Mouse (Mus musculus): ENCODE measurements around the gene Pon1. TPM values are rescaled to one million over a fixed set of nuclear protein-coding genes. Genes with fewer than 3 reads are reported as not detected.

Gene Pon1
- polyA plus RNA-seq, 1 experiment from 2014 or later, result 0.08 TPM

- H3K36me3 ChIP-seq (ENCODE audit: control insufficient read depth, insufficient read depth, low read length), result no peaks in the 10 kb centered on the region
- H3K27ac ChIP-seq (ENCODE audit: low read depth, low read length), result no peak overlapping the region
- no peak overlapping the region for H3K4me3 ChIP-seq (ENCODE audit: low read depth, low read length)
- no peak overlapping the region for H3K9ac ChIP-seq (ENCODE audit: low read length)
- H3K27me3 ChIP-seq (ENCODE audit: control insufficient read depth, insufficient read depth, low read length), result no peaks in the 10 kb centered on the region
- no peaks in the 10 kb centered on the region for H3K9me3 ChIP-seq (ENCODE audit: control insufficient read depth, low read length)
- H3K4me2 ChIP-seq, result no peak overlapping the region
- ATAC-seq (ENCODE audit: low FRiP score), result no peak
- peaks cover 7% of the 10 kb centered on the region; the same call in 1 of the 2 replicates for H3K4me1 ChIP-seq (ENCODE audit: control insufficient read depth, insufficient read depth, low read length)
- WGBS, result 81% methylated on average over 1 of the region's 1 CpGs
- DNase-seq (ENCODE audit: low spot score, missing footprints), result no peak
These were observed 38.3 kb downstream of the Pon1 start for GRCm38 (mm10) chr6:5155313-5155927.

DNA sequence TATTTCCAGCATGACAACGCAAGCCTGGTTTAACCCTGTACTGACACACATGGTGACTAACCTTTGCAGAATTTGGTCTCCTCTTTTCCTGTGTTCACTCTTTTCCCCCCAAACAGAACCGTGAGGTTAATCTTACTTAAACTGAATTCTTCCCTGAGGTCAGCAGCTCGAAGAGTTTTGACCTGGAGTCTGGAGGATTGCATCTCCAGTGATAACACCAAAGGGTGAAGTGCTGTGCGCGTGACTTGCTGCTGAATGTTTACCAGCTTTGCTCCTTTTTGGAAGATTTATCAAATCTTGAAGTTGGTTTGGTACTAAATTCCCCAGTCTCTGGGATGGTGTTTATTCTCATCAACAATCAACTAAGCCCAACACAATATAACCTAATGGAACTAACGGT is 39.0 kb downstream of the Pon1 start:
- no peak for DNase-seq (ENCODE audit: low spot score, missing footprints)
- WGBS, result 91% methylated on average over 6 of the region's 6 CpGs

GRCm38 (mm10) chr6:5152185-5152584 is 41.6 kb downstream of the Pon1 start:
- H3K4me3 ChIP-seq (ENCODE audit: low read depth, low read length), result no peak overlapping the region
- WGBS, result 88% methylated on average over 2 of the region's 2 CpGs
- H3K4me2 ChIP-seq, result no peak overlapping the region
- no peaks in the 10 kb centered on the region for H3K36me3 ChIP-seq (ENCODE audit: control insufficient read depth, insufficient read depth, low read length)
- no peak for DNase-seq (ENCODE audit: low spot score, missing footprints)
- H3K27ac ChIP-seq (ENCODE audit: low read depth, low read length), result no peak overlapping the region
- H3K27me3 ChIP-seq (ENCODE audit: control insufficient read depth, insufficient read depth, low read length), result no peaks in the 10 kb centered on the region
- ATAC-seq (ENCODE audit: low FRiP score), result no peak
- no peak overlapping the region for H3K9ac ChIP-seq (ENCODE audit: low read length)
- H3K9me3 ChIP-seq (ENCODE audit: control insufficient read depth, low read length), result no peaks in the 10 kb centered on the region
- peaks cover 7% of the 10 kb centered on the region; the same call in 1 of the 2 replicates for H3K4me1 ChIP-seq (ENCODE audit: control insufficient read depth, insufficient read depth, low read length)

More for the DNA sequence above, 39.0 kb downstream of the Pon1 start:
- Histone ChIP-seq H3K36me3 (ENCODE audit: control insufficient read depth, insufficient read depth, low read length) (no peaks in the 10 kb centered on the region), H3K27me3 (ENCODE audit: control insufficient read depth, insufficient read depth, low read length) (no peaks in the 10 kb centered on the region), H3K9me3 (ENCODE audit: control insufficient read depth, low read length) (no peaks in the 10 kb centered on the region), H3K4me3 (ENCODE audit: low read depth, low read length) (no peak overlapping the region), H3K9ac (ENCODE audit: low read length) (no peak overlapping the region), H3K4me1 (ENCODE audit: control insufficient read depth, insufficient read depth, low read length) (peaks cover 7% of the 10 kb centered on the region; the same call in 1 of the 2 replicates), H3K4me2 (no peak overlapping the region), H3K27ac (ENCODE audit: low read depth, low read length) (no peak overlapping the region)
- no peak for ATAC-seq (ENCODE audit: low FRiP score)

DNA sequence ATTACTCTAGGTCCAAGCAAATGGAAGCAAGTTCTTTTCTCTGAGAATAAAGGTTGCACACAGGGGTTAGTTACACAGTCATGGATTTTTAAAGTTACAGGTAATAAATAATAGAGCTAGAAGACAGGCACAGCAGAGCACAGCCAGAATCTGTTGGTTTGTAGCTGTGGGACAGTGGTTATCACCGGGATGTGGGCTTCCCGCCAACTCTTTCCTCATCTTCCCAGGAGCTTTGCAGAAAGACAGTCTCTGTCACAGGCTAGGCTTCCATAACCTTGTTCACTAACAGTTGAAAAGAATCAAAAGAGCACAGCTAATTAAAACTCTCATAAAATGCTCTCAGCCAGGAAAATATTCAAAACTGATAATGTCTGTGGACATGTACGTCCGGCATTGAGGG is 42.6 kb downstream of the Pon1 start:
- H3K4me3 ChIP-seq (ENCODE audit: low read depth, low read length), result no peak overlapping the region
- no peak for DNase-seq (ENCODE audit: low spot score, missing footprints)

DNA sequence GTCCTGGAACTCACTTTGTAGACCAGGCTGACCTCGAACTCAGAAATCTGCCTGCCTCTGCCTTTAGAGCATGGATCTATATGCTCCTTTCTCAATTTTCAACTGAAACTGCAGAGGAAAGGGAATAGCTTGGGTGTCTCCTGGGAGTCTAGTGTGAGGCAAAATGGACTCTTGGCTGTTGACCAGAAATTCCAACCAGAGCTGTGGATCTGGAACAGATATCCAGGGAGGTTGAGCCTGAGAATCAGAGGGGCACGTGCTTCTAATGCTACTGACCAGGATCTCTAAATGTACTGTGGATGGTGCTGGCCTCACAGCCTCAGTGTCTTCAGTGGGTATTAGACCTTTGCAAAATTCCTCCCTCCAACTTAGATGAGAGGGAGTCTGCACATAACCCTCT is 43.8 kb downstream of the Pon1 start:
- Histone ChIP-seq H3K4me2 (no peak overlapping the region), H3K4me1 (ENCODE audit: control insufficient read depth, insufficient read depth, low read length) (peaks cover 7% of the 10 kb centered on the region; the same call in 1 of the 2 replicates), H3K27me3 (ENCODE audit: control insufficient read depth, insufficient read depth, low read length) (no peaks in the 10 kb centered on the region), H3K36me3 (ENCODE audit: control insufficient read depth, insufficient read depth, low read length) (no peaks in the 10 kb centered on the region), H3K4me3 (ENCODE audit: low read depth, low read length) (no peak overlapping the region), H3K9me3 (ENCODE audit: control insufficient read depth, low read length) (no peaks in the 10 kb centered on the region), H3K27ac (ENCODE audit: low read depth, low read length) (no peak overlapping the region), H3K9ac (ENCODE audit: low read length) (no peak overlapping the region)
- no peak for DNase-seq (ENCODE audit: low spot score, missing footprints)
- no peak for ATAC-seq (ENCODE audit: low FRiP score)
- WGBS, result 89% methylated on average over 2 of the region's 2 CpGs

More for the DNA sequence above, 42.6 kb downstream of the Pon1 start:
- ATAC-seq (ENCODE audit: low FRiP score), result no peak
- Histone ChIP-seq H3K4me1 (ENCODE audit: control insufficient read depth, insufficient read depth, low read length) (peaks cover 7% of the 10 kb centered on the region; the same call in 1 of the 2 replicates), H3K4me2 (no peak overlapping the region), H3K27ac (ENCODE audit: low read depth, low read length) (no peak overlapping the region), H3K36me3 (ENCODE audit: control insufficient read depth, insufficient read depth, low read length) (no peaks in the 10 kb centered on the region), H3K9me3 (ENCODE audit: control insufficient read depth, low read length) (no peaks in the 10 kb centered on the region), H3K9ac (ENCODE audit: low read length) (no peak overlapping the region), H3K27me3 (ENCODE audit: control insufficient read depth, insufficient read depth, low read length) (no peaks in the 10 kb centered on the region)
- WGBS, result 69% methylated on average over 4 of the region's 4 CpGs

DNA sequence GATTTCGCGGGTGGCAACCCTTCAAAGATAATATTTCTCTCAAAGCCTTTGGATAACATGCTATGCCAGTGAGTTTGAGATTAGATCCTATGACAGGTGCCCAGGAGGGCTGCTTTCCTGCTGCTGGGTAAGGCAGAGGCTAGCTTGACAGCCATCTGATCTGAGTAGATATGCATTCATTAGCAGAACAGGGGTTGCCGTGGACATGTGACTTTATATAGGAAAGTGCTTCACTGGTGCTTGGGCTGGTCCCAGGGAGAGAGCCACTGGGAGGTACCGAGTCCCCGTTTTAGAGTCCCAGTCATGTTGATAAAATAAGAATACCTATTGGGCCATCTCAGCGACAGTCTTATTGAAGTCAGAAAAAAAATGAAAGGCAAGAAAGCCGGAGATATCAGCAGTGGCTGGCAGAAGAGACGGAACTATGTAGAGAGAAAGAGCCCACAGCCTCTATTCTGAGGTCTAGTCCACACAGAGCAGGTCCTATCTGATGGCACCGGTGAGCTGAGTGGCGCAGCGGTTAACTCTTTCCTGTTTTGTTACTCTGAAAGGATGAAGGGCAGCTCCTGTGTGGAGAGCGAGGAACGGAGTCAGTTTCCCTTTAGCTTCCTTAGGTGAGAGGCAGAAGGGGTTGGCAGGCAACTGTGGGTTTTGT is 46.1 kb downstream of the Pon1 start:
- WGBS, result 88% methylated on average over 13 of the region's 13 CpGs
- H3K27ac ChIP-seq (ENCODE audit: low read depth, low read length), result no peak overlapping the region
- no peaks in the 10 kb centered on the region for H3K9me3 ChIP-seq (ENCODE audit: control insufficient read depth, low read length)
- H3K36me3 ChIP-seq (ENCODE audit: control insufficient read depth, insufficient read depth, low read length), result no peaks in the 10 kb centered on the region
- peaks cover 7% of the 10 kb centered on the region; the same call in 1 of the 2 replicates for H3K4me1 ChIP-seq (ENCODE audit: control insufficient read depth, insufficient read depth, low read length)
- DNase-seq (ENCODE audit: low spot score, missing footprints) (no peak), ATAC-seq (ENCODE audit: low FRiP score) (no peak)
- no peak overlapping the region for H3K9ac ChIP-seq (ENCODE audit: low read length)
- no peaks in the 10 kb centered on the region for H3K27me3 ChIP-seq (ENCODE audit: control insufficient read depth, insufficient read depth, low read length)
- H3K4me2 ChIP-seq, result no peak overlapping the region
- no peak overlapping the region for H3K4me3 ChIP-seq (ENCODE audit: low read depth, low read length)

DNA sequence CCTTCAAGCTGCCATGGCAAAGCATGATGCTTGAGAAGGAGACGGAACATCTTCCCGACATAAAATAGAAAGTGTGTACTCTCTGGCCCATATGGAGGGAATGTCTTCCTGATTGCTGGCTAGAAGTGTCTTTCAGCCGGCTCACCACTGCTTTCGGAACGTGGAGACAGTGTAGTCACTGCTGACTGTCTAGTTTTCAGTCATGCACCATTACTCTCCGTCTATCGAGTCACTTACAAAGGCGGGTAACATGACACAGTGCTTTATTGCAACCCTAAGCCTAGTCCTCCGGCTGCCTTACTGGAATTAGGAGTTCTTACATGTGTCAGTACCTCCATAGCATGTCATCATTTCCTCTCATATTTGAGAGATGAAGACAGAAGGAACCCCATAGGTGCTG is 54.1 kb downstream of the Pon1 start:
- DNase-seq (ENCODE audit: low spot score, missing footprints) (no peak), ATAC-seq (ENCODE audit: low FRiP score) (no peak)
- H3K9me3 ChIP-seq (ENCODE audit: control insufficient read depth, low read length), result no peaks in the 10 kb centered on the region
- no peaks in the 10 kb centered on the region for H3K27me3 ChIP-seq (ENCODE audit: control insufficient read depth, insufficient read depth, low read length)
- no peak overlapping the region for H3K9ac ChIP-seq (ENCODE audit: low read length)
- H3K4me3 ChIP-seq (ENCODE audit: low read depth, low read length), result no peak overlapping the region
- no peaks in the 10 kb centered on the region for H3K4me1 ChIP-seq (ENCODE audit: control insufficient read depth, insufficient read depth, low read length)
- H3K36me3 ChIP-seq (ENCODE audit: control insufficient read depth, insufficient read depth, low read length), result no peaks in the 10 kb centered on the region
- 82% methylated on average over 9 of the region's 9 CpGs for WGBS
- no peak overlapping the region for H3K4me2 ChIP-seq
- H3K27ac ChIP-seq (ENCODE audit: low read depth, low read length), result no peak overlapping the region

DNA sequence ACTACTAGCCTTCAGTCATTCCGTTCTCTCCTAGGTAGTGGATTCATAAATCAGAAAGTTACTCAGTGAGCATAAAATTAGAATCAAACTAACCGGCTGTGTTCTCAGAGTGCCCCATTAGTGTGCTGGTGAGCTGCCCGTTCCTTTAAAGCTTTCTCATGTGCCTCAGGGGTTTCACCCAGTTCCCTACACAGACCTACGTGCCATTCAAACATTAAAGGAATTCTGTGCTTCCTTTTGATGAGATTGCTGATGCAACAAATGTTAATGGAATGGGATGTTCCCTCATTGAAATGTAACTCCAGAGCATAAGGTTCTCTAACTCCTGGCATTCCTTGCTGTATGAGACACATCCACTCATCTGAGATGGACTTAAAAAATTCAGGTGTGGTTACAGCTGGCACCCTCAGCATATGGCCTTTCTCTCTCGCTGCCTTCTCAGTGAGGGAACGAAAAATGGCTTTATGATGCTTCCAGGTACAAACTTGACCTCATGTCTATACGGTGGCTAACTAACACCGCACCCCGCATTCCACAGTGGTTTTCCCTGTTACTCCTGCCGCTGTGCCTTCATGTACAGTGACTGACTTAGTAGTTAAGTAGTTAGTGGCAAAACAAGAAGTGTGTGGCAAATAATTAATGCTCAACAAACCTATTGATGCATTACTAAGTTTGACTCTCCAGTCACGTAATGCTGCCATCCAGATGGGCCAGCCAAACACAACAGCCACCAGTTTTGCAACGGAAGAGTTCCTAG is 54.7 kb downstream of the Pon1 start:
- no peaks in the 10 kb centered on the region for H3K36me3 ChIP-seq (ENCODE audit: control insufficient read depth, insufficient read depth, low read length)
- no peak overlapping the region for H3K9ac ChIP-seq (ENCODE audit: low read length)
- H3K27me3 ChIP-seq (ENCODE audit: control insufficient read depth, insufficient read depth, low read length), result no peaks in the 10 kb centered on the region
- H3K9me3 ChIP-seq (ENCODE audit: control insufficient read depth, low read length), result no peaks in the 10 kb centered on the region
- no peak overlapping the region for H3K4me3 ChIP-seq (ENCODE audit: low read depth, low read length)
- no peak overlapping the region for H3K4me2 ChIP-seq
- ATAC-seq (ENCODE audit: low FRiP score) (no peak), DNase-seq (ENCODE audit: low spot score, missing footprints) (no peak)
- 93% methylated on average over 12 of the region's 12 CpGs for WGBS
- no peak overlapping the region for H3K27ac ChIP-seq (ENCODE audit: low read depth, low read length)
- no peaks in the 10 kb centered on the region for H3K4me1 ChIP-seq (ENCODE audit: control insufficient read depth, insufficient read depth, low read length)

DNA sequence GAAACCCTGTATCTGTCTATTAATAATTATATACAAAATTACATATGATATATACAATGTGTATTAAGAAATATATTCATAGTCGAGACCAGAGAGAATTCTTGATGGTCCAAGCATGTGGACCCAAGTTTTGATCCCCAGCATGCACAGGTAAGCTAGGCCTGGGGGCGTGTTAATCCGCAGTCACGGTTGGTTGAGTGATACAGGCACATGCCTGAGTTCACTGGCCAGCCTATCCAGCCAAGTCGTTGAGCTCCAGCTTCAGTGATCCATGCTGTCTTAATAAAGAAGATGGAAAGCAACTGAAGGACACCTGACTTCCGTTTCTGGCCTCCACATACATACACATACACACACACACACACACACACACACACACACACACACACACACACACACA is 57.7 kb downstream of the Pon1 start:
- WGBS, result 76% methylated on average over 6 of the region's 6 CpGs
- Histone ChIP-seq H3K36me3 (ENCODE audit: control insufficient read depth, insufficient read depth, low read length) (no peaks in the 10 kb centered on the region), H3K9ac (ENCODE audit: low read length) (no peak overlapping the region)

More for the DNA sequence above, 57.7 kb downstream of the Pon1 start:
- H3K27ac ChIP-seq (ENCODE audit: low read depth, low read length), result no peak overlapping the region
- no peak overlapping the region for H3K4me2 ChIP-seq
- no peak overlapping the region for H3K4me3 ChIP-seq (ENCODE audit: low read depth, low read length)
- no peak for ATAC-seq (ENCODE audit: low FRiP score)
- no peaks in the 10 kb centered on the region for H3K9me3 ChIP-seq (ENCODE audit: control insufficient read depth, low read length)
- H3K27me3 ChIP-seq (ENCODE audit: control insufficient read depth, insufficient read depth, low read length), result no peaks in the 10 kb centered on the region
- no peaks in the 10 kb centered on the region for H3K4me1 ChIP-seq (ENCODE audit: control insufficient read depth, insufficient read depth, low read length)
- no peak for DNase-seq (ENCODE audit: low spot score, missing footprints)
